Mouse (Mus musculus) midbrain, embryonic 16.5 days (tissue): Measurements from ENCODE around the gene 4930402H24Rik. TPM values are rescaled to one million over a fixed set of nuclear protein-coding genes. Genes with fewer than 3 reads are reported as not detected.
"Not testable (repeated sequence)": the region's sequence is repeated elsewhere in the genome, so short reads cannot be mapped to it uniquely, and the experiment has no call there.

Experiments used
- ATAC-seq: fragments of 200-750 bp; cut with Nextera tagmentation; 2 replicates; pipeline ENCODE4 v1.8.0; 2017; ENCODE audit warnings: moderate TSS enrichment
- H3K27ac ChIP-seq: fragments of 300-500 bp; sonication (generic); 2 replicates; pipeline ENCODE4 v1.5.1; 2014; ENCODE audit warnings: mild to moderate bottlenecking, low read length, mixed read lengths
- H3K27me3 ChIP-seq: fragments of 300-500 bp; sonication (generic); 2 replicates; pipeline ENCODE4 v1.6.1; 2014; ENCODE audit warnings: low read depth, low read length, mixed read lengths; ENCODE audit not compliant: control insufficient read depth, insufficient read depth
- H3K36me3 ChIP-seq: fragments of 300-500 bp; sonication (generic); 2 replicates; pipeline ENCODE4 v1.6.1; 2014; ENCODE audit warnings: mild to moderate bottlenecking, low read length, moderate library complexity, mixed read lengths; ENCODE audit not compliant: control insufficient read depth, insufficient read depth
- H3K4me1 ChIP-seq: fragments of 300-500 bp; sonication (generic); 2 replicates; pipeline ENCODE4 v1.6.1; 2014; ENCODE audit warnings: mild to moderate bottlenecking, low read length, mixed read lengths; ENCODE audit not compliant: control insufficient read depth, insufficient read depth
- H3K4me2 ChIP-seq: fragments of 300-500 bp; sonication (generic); 2 replicates; pipeline ENCODE4 v1.6.1; 2014; ENCODE audit warnings: mild to moderate bottlenecking, low read length, mixed read lengths
- H3K4me3 ChIP-seq: fragments of 300-500 bp; sonication (generic); 2 replicates; pipeline ENCODE4 v1.5.1; 2014; ENCODE audit warnings: low read depth, mild to moderate bottlenecking, low read length, moderate library complexity, mixed read lengths
- H3K9ac ChIP-seq: fragments of 300-500 bp; sonication (generic); 2 replicates; pipeline ENCODE4 v1.6.1; 2014; ENCODE audit warnings: low read depth, low read length, mixed read lengths
- H3K9me3 ChIP-seq: fragments of 300-500 bp; sonication (generic); replicated peaks from 2 replicates; pipeline ENCODE4 v1.6.1; 2014; ENCODE audit warnings: mild to moderate bottlenecking, low read length, mixed read lengths; ENCODE audit not compliant: control insufficient read depth, poor library complexity, severe bottlenecking
- WGBS: fragments of 180-500 bp; shearing (Covaris S2); extraction: QIAGEN DNeasy Blood & Tissue Kit; methylation state at CpG from one replicate; pipeline ENCODE4 v1.1.7; 2014; 5-methylcytosine and 5-hydroxymethylcytosine counted together
- polyA plus RNA-seq: library from polyadenylated mRNA; unstranded; fragments of >200 nt; fragmentation: Nextera tagmentation; extraction: Ambion mirVana; gene quantifications from 2 replicates; pipeline ENCODE4 v1.2.1, GENCODE M21; 2015

The 4930402H24Rik gene
- polyA plus RNA-seq, 1 experiment from 2014 or later, result 98.1 TPM

GRCm38 (mm10) chr2:130829496-130829895, 76.7 kb downstream of the 4930402H24Rik start:
- Histone ChIP-seq H3K4me3 (no peak overlapping the region), H3K4me1 (peaks cover 8% of the 10 kb centered on the region), H3K9ac (no peak overlapping the region), H3K27me3 (no peaks in the 10 kb centered on the region), H3K9me3 (no peaks in the 10 kb centered on the region), H3K36me3 (0 out of 2 replicates have a peak, but pooled peaks cover 5% of the 10 kb centered on the region), H3K4me2 (no peak overlapping the region), H3K27ac (no peak overlapping the region)
- ATAC-seq, result no peak
- 87% methylated on average over 4 of the region's 4 CpGs for WGBS

DNA sequence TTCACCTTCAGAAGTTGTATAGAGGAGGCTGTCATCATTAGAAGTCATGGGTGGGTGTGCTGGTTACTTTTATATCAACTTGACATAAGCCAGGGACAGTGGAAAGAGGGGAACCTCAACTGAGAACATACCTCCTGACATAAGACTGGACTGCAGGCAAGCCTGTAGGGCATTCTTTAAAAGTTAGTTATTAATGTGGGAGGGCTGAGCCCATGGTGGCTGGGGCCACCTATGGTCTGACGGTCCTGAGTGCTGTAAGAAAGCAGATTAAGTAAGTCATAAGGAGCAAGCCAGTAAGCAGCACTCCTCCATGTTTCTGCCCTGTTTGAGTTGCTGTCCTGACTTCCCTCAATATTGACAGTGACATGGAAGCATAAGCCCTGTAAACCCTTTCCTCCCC, 77.5 kb downstream of the 4930402H24Rik start:
- Histone ChIP-seq H3K4me1 (peaks cover 5% of the 10 kb centered on the region; the same call in 1 of the 2 replicates), H3K27me3 (no peaks in the 10 kb centered on the region), H3K27ac (no peak overlapping the region), H3K9ac (no peak overlapping the region), H3K4me2 (no peak overlapping the region), H3K36me3 (0 out of 2 replicates have a peak, but pooled peaks cover 5% of the 10 kb centered on the region), H3K9me3 (no peaks in the 10 kb centered on the region), H3K4me3 (no peak overlapping the region)
- WGBS, result 85% methylated on average over 1 of the region's 1 CpGs
- no peak for ATAC-seq

DNA sequence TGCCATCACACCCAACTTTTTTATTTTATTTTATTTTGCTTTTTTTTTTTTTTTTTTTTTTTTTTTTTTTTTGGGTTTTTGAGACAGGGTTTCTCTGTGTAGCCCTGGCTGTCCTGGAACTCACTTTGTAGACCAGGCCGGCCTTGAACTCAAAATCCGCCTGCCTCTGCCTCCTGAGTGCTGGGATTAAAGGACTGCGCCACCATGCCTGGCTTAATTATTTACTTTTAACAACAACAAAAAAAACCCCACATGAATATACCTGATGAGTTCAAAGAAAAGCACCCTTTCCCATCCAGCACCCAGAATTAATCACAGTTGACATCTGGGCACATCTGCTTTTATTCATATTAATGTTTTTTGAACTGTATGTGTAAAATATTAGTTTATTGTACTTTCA, 78.1 kb downstream of the 4930402H24Rik start:
- H3K4me3 ChIP-seq, H3K27me3 ChIP-seq, H3K4me1 ChIP-seq, H3K27ac ChIP-seq, H3K36me3 ChIP-seq, H3K9me3 ChIP-seq, ATAC-seq, H3K9ac ChIP-seq, H3K4me2 ChIP-seq: not testable (repeated sequence)
- 91% methylated on average over 3 of the region's 3 CpGs for WGBS

DNA sequence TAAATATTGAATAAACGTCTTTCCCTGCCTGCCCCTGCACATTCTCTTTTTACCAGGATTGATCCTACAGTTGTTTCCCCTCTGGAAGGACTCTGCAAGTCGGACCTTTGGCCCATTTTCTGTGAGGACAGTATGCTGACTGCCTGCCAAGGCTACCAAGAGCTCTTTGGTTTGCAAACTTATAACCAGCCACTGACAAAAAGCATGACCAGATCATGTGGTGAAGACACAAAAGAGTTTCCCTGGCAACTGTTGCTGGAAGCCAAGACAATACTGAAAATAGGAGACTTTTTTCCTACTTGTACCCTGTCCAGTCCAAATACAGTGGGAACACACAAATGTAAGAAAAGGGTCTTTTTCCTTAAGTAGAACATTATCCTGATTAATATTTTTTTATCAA, 78.8 kb downstream of the 4930402H24Rik start:
- WGBS, result 36% methylated on average over 2 of the region's 2 CpGs
- Histone ChIP-seq H3K4me3 (no peak overlapping the region), H3K9ac (no peak overlapping the region), H3K36me3 (0 out of 2 replicates have a peak, but pooled peaks cover 3% of the 10 kb centered on the region), H3K4me1 (0 out of 2 replicates have a peak, but pooled peaks cover 2% of the 10 kb centered on the region), H3K27me3 (no peaks in the 10 kb centered on the region), H3K9me3 (no peaks in the 10 kb centered on the region), H3K4me2 (no peak overlapping the region), H3K27ac (no peak overlapping the region)
- peak; percentile 57; the same call in 1 of the 2 replicates for ATAC-seq

DNA sequence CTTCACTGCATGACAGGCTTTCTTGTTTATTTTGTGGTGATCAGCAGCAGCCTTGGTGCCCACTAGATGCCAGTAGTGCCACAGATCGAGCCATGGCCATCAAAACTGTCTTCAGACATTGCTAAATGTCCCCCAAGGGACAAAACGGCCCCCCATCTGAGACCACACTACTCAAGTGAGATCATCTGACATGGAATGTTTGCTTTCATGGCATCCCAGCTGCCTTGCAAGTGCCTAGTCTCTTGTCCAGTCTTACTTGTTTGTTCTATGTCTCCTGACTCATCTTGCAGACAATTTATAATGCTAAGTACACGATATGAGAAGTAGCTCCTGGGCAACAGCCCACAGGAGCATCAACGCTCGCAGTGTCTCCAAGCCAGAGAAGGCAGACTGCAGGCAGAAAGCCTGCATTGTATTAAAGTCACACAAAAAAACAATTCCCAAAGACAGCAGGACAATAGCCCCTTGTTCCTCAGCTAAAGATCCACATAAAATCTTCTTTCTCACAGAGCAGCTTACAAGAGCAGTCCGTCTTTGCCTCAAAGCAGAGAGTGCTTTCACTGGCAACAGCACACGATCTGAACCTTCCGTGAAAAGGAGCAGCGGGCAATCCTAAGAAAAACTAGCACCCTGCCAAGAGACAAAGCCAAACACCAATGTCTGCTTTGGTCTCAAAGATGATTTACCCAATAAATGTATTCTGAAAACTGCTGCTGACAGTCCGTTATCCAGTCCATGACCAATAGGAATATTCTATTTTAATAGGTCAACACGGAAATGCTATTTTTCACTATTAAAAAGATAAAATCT, 87.2 kb downstream of the 4930402H24Rik start:
- Histone ChIP-seq H3K4me2 (no peak overlapping the region), H3K4me1 (no peaks in the 10 kb centered on the region), H3K27ac (0 out of 2 replicates have a peak overlapping the region, but pooled peaks have one; percentile 7), H3K9ac (no peak overlapping the region), H3K27me3 (no peaks in the 10 kb centered on the region), H3K9me3 (no peaks in the 10 kb centered on the region), H3K4me3 (no peak overlapping the region), H3K36me3 (peaks cover 19% of the 10 kb centered on the region)
- peak; percentile 66 for ATAC-seq
- WGBS, result 21% methylated on average over 11 of the region's 11 CpGs

DNA sequence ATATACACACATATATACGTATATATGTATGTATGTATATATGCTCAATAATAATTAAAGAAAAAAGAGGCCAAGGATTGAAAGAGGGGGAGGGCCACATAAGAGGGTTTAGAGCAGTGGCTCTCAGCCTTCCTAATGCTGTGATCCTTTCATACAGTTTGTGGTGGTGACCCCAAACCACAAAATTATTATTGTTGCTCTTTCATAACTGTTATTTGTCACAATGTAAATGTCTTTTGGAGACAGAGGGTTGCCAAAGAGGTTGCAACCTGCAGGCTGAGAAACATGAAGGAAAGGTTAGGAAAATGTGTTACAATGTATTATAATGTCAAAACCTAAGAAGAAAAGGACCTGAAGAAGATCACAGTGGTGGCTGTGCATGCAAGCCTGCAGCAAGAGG, 88.3 kb downstream of the 4930402H24Rik start:
- WGBS, result 91% methylated on average over 1 of the region's 1 CpGs
- Histone ChIP-seq H3K27me3 (no peaks in the 10 kb centered on the region), H3K4me1 (no peaks in the 10 kb centered on the region), H3K27ac (no peak overlapping the region), H3K4me2 (no peak overlapping the region), H3K9ac (no peak overlapping the region), H3K9me3 (no peaks in the 10 kb centered on the region), H3K4me3 (no peak overlapping the region), H3K36me3 (peaks cover 24% of the 10 kb centered on the region)
- no peak for ATAC-seq

DNA sequence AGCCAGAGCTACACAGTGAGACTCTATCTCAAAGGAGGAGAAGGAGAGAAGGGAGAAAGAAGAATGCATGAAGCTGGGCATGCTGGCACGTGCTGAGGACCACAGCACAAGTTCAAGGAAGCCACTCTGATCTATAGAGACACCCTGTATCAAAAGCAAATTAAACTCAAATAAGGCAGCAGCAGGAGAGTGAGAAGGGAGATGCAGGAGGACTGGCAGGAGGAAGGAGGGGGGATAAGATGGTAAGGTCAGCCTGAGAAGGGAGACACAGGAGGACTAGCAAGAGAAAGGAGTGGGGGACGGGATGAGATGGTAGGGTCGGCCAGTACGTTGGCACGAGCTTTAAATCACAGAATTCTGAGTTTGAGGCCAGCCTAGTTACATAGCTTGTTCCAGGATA, 90.0 kb downstream of the 4930402H24Rik start:
- no peak overlapping the region for H3K4me3 ChIP-seq
- H3K27ac ChIP-seq, result no peak overlapping the region
- peaks cover 32% of the 10 kb centered on the region for H3K36me3 ChIP-seq
- H3K4me1 ChIP-seq, result no peaks in the 10 kb centered on the region
- ATAC-seq, result no peak
- H3K4me2 ChIP-seq, result no peak overlapping the region
- no peak overlapping the region for H3K9ac ChIP-seq
- no peaks in the 10 kb centered on the region for H3K9me3 ChIP-seq
- H3K27me3 ChIP-seq, result no peaks in the 10 kb centered on the region
- 89% methylated on average over 5 of the region's 5 CpGs for WGBS

DNA sequence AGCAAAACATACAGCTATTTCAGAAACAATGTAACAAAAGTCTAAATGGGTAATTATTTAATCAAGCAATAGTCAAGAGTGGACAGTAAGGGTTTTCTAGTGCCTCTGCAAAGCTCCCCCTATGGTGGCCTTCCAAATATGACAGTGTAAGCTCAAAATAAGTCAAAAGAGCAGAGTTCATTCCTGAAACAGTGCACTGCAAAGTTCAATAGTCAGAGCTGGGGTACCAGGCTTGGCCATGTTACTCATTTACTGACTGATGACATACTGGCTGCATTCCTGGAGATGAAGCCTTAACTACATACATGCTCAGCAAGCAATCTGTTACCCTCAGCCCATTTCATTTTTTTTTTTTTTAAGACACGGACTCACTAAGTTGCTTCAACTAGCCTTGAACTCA, 91.7 kb downstream of the 4930402H24Rik start:
- WGBS, result 95% methylated on average over 1 of the region's 1 CpGs
- Histone ChIP-seq H3K9me3 (no peaks in the 10 kb centered on the region), H3K4me2 (no peak overlapping the region), H3K4me1 (no peaks in the 10 kb centered on the region), H3K27ac (no peak overlapping the region), H3K36me3 (peaks cover 31% of the 10 kb centered on the region), H3K9ac (no peak overlapping the region), H3K27me3 (no peaks in the 10 kb centered on the region), H3K4me3 (no peak overlapping the region)
- ATAC-seq, result no peak

DNA sequence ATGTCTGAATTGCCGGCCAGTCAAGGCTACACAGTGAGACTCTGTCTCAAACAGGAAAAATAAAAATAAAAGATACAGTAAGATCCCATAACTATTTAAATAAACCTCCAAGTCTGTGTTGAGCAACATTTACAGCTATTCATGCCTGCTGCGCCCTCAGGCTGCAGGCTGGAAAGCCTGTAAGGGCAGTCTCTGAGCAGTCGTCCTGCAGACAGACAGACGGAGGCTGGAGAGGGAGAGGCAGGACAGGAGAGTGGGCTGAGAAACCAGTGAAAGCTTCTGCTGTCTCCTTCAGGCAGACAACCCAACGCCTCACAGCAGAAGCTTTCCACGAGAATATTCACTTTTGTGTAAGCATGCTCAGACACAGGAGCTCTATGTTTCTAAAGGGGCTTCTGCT, 92.5 kb downstream of the 4930402H24Rik start:
- Histone ChIP-seq H3K4me2 (no peak overlapping the region), H3K27ac (no peak overlapping the region), H3K4me3 (no peak overlapping the region), H3K9ac (no peak overlapping the region), H3K4me1 (no peaks in the 10 kb centered on the region), H3K9me3 (no peaks in the 10 kb centered on the region), H3K36me3 (peaks cover 37% of the 10 kb centered on the region), H3K27me3 (no peaks in the 10 kb centered on the region)
- WGBS, result 78% methylated on average over 6 of the region's 6 CpGs
- no peak for ATAC-seq
